Mouse (Mus musculus): ENCODE measurements around the gene Hk1. TPM values are rescaled to one million over a fixed set of nuclear protein-coding genes. Genes with fewer than 3 reads are reported as not detected.

Hk1 gene
- polyA plus RNA-seq, 1 experiment from 2014 or later, result 39.5 TPM

DNA sequence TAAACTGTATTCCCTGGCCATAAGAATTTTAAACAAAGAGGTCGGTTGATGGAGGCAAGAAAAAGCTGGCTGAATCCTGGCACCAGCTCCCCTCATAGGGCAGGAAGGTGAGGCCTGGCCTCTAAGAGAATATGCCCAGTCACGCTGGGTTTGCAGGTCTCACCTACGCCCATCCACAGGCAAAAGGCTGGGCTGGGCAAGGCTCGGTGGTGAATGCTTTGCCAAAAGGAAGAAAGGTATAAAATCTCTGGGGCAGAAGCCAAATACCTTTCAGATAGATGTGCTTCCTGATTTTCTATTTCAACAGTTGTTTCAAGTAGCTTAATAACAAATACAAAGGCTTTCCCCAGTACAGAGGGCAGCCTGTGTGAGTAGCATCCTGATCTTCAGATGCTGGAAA lies 100.0 kb downstream of the Hk1 start:
- H3K4me2 ChIP-seq, result no peak overlapping the region
- no peak overlapping the region for H3K9ac ChIP-seq
- no peaks in the 10 kb centered on the region for H3K27me3 ChIP-seq
- H3K9me3 ChIP-seq (replicated peaks), result no peaks in the 10 kb centered on the region
- no peak for ATAC-seq
- H3K4me3 ChIP-seq, result no peak overlapping the region
- 83% methylated on average over 4 of the region's 4 CpGs for WGBS
- H3K27ac ChIP-seq, result no peak overlapping the region
- no peaks in the 10 kb centered on the region for H3K4me1 ChIP-seq
- peaks cover 53% of the 10 kb centered on the region for H3K36me3 ChIP-seq (ENCODE audit: poor library complexity, severe bottlenecking)

- 60% methylated on average over 3 of the region's 3 CpGs for WGBS
- Histone ChIP-seq H3K9me3 (replicated peaks) (no peaks in the 10 kb centered on the region), H3K4me1 (no peaks in the 10 kb centered on the region), H3K4me2 (no peak overlapping the region), H3K36me3 (ENCODE audit: poor library complexity, severe bottlenecking) (peaks cover 53% of the 10 kb centered on the region), H3K27ac (no peak overlapping the region), H3K27me3 (no peaks in the 10 kb centered on the region), H3K9ac (no peak overlapping the region), H3K4me3 (no peak overlapping the region)
- no peak for ATAC-seq
Observed at GRCm38 (mm10) chr10:62279066-62279465, 100.6 kb downstream of the Hk1 start.

DNA sequence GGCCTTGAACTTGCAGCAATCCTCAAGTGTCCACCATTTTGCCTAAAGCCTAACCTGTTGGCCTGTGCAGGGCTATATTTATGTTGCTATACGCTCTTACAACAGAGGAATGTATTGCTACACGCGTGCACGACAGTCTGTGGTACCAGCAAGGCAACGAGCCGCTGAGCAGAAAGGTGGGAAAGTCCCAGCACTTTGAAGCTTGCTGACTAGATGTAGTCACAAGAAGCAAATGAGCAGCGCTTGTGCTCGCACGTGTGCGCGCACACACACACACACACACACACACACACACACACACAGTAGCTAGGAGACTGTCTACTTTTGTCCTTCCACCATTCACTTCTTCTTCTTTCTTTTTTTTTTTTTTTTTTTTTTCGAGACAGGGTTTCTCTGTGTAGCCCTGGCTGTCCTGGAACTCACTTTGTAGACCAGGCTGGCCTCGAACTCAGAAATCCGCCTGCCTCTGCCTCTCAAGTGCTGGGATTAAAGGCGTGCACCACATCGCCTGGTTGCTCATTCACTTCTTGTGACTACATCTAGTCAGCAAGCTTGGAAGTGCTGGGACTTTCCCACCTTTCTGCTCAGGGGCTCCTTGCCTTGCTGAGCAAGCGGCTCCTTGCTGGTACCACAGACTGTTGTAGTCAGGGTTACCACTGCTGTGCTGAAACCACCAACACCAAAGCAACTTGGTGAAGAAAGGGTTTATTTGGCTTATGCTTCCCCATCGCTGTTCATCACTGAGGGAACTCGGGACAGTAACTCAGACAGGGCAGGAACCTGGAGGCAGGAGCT lies 102.0 kb downstream of the Hk1 start:
- H3K9me3 ChIP-seq (replicated peaks), result no peaks in the 10 kb centered on the region
- H3K36me3 ChIP-seq (ENCODE audit: poor library complexity, severe bottlenecking), result peaks cover 50% of the 10 kb centered on the region
- no peak overlapping the region for H3K9ac ChIP-seq
- H3K4me1 ChIP-seq, result no peaks in the 10 kb centered on the region
- H3K27ac ChIP-seq, result no peak overlapping the region
- no peak overlapping the region for H3K4me2 ChIP-seq
- ATAC-seq, result no peak
- WGBS, result 93% methylated on average over 18 of the region's 19 CpGs
- no peak overlapping the region for H3K4me3 ChIP-seq
- H3K27me3 ChIP-seq, result no peaks in the 10 kb centered on the region

DNA sequence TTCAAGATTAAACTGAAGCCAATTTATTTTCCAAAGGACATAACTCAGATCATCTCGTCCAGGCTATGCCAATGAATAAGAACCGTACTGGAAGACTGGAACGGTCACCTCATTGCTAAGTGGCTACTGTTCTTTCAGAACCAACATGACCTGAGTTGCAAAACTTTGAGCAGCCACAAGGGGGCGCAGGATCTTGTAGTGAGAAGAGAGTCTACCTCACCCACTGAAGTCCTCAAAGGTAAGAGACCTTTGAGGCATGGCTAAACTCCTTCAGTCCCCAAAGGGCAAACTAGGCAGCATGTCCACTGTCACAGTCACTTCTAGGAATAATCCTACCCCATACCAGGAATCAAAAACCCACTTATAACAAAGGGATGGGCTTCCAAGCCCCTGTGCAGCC lies 104.5 kb downstream of the Hk1 start:
- no peak overlapping the region for H3K4me2 ChIP-seq
- no peak overlapping the region for H3K4me3 ChIP-seq
- H3K27ac ChIP-seq, result no peak overlapping the region
- H3K9me3 ChIP-seq (replicated peaks), result no peaks in the 10 kb centered on the region
- H3K9ac ChIP-seq, result no peak overlapping the region
- no peak for ATAC-seq
- peaks cover 40% of the 10 kb centered on the region for H3K36me3 ChIP-seq (ENCODE audit: poor library complexity, severe bottlenecking)
- WGBS, result 38% methylated on average over 4 of the region's 4 CpGs
- no peaks in the 10 kb centered on the region for H3K4me1 ChIP-seq
- no peaks in the 10 kb centered on the region for H3K27me3 ChIP-seq

GRCm38 (mm10) chr10:62269278-62269677 lies 110.4 kb downstream of the Hk1 start:
- Histone ChIP-seq H3K27me3 (no peaks in the 10 kb centered on the region), H3K4me1 (no peaks in the 10 kb centered on the region), H3K4me2 (no peak overlapping the region), H3K4me3 (no peak overlapping the region), H3K36me3 (ENCODE audit: poor library complexity, severe bottlenecking) (peaks cover 40% of the 10 kb centered on the region), H3K9ac (no peak overlapping the region), H3K9me3 (replicated peaks) (no peaks in the 10 kb centered on the region), H3K27ac (no peak overlapping the region)
- no peak for ATAC-seq
- WGBS, result 81% methylated on average over 16 of the region's 16 CpGs

DNA sequence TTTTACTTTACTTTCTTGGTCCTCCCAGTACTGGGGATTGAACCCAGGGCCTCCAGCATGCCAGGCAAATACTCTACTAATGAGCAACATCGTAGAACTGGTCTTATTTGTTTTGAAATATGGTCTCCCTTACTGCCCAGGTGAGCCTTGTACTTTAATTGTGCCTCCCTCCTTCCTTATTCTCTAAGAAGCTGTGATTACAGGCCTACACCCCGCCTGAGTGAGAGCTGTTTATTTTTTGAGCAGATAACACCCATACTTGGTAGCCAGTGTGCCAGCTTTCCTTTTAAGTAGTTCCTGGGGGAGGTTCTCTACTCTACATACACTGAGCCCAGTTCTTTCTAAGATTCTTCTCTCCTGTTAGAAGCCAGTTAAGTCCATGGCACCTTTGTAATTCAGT lies 115.4 kb downstream of the Hk1 start:
- 85% methylated on average over 2 of the region's 2 CpGs for WGBS

GRCm38 (mm10) chr10:62261115-62261886 lies 118.4 kb downstream of the Hk1 start:
- Histone ChIP-seq H3K9ac (no peak overlapping the region), H3K27ac (no peak overlapping the region), H3K4me3 (no peak overlapping the region), H3K4me1 (no peaks in the 10 kb centered on the region), H3K4me2 (no peak overlapping the region), H3K36me3 (ENCODE audit: poor library complexity, severe bottlenecking) (no peaks in the 10 kb centered on the region), H3K9me3 (replicated peaks) (no peaks in the 10 kb centered on the region), H3K27me3 (no peaks in the 10 kb centered on the region)
- ATAC-seq, result peak; percentile 72; the same call in 1 of the 2 replicates
- WGBS, result 19% methylated on average over 18 of the region's 18 CpGs

More for the DNA sequence above, 115.4 kb downstream of the Hk1 start:
- H3K36me3 ChIP-seq (ENCODE audit: poor library complexity, severe bottlenecking), result peaks cover 9% of the 10 kb centered on the region
- no peak overlapping the region for H3K27ac ChIP-seq
- H3K4me1 ChIP-seq, result no peaks in the 10 kb centered on the region
- ATAC-seq, result no peak
- H3K9me3 ChIP-seq (replicated peaks), result no peaks in the 10 kb centered on the region
- H3K4me3 ChIP-seq, result no peak overlapping the region
- H3K9ac ChIP-seq, result no peak overlapping the region
- no peaks in the 10 kb centered on the region for H3K27me3 ChIP-seq
- H3K4me2 ChIP-seq, result no peak overlapping the region

DNA sequence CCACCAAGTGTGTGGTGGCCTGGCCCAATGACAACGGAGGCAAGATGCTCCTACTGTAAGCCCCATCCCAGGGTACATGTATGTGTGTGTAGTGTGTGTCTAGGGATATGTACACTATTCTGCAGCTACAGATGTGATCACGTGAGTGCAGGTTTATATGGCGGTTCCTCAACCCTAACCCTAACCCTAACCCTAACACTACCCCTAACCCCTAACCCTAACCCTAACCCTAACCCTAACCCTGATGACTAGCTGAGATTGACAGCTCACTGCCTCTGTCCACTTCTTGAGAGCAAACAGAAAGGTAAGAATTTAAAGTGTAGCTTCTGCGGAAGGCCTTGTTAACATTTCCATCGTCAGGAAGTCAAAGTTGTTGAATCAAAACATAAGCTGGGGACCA lies 121.4 kb downstream of the Hk1 start:
- Histone ChIP-seq H3K4me3 (no peak overlapping the region), H3K4me1 (no peaks in the 10 kb centered on the region), H3K9ac (no peak overlapping the region), H3K9me3 (replicated peaks) (no peaks in the 10 kb centered on the region), H3K4me2 (no peak overlapping the region), H3K36me3 (ENCODE audit: poor library complexity, severe bottlenecking) (no peaks in the 10 kb centered on the region), H3K27ac (no peak overlapping the region), H3K27me3 (no peaks in the 10 kb centered on the region)
- 91% methylated on average over 5 of the region's 5 CpGs for WGBS
- no peak for ATAC-seq

- ATAC-seq, result no peak
- no peak overlapping the region for H3K4me3 ChIP-seq
- no peaks in the 10 kb centered on the region for H3K36me3 ChIP-seq (ENCODE audit: poor library complexity, severe bottlenecking)
- H3K27ac ChIP-seq, result no peak overlapping the region
- no peaks in the 10 kb centered on the region for H3K27me3 ChIP-seq
- no peaks in the 10 kb centered on the region for H3K9me3 ChIP-seq (replicated peaks)
- H3K9ac ChIP-seq, result no peak overlapping the region
- 90% methylated on average over 27 of the region's 27 CpGs for WGBS
- no peaks in the 10 kb centered on the region for H3K4me1 ChIP-seq
- no peak overlapping the region for H3K4me2 ChIP-seq
Observed at GRCm38 (mm10) chr10:62252496-62253235, 127.0 kb downstream of the Hk1 start.

DNA sequence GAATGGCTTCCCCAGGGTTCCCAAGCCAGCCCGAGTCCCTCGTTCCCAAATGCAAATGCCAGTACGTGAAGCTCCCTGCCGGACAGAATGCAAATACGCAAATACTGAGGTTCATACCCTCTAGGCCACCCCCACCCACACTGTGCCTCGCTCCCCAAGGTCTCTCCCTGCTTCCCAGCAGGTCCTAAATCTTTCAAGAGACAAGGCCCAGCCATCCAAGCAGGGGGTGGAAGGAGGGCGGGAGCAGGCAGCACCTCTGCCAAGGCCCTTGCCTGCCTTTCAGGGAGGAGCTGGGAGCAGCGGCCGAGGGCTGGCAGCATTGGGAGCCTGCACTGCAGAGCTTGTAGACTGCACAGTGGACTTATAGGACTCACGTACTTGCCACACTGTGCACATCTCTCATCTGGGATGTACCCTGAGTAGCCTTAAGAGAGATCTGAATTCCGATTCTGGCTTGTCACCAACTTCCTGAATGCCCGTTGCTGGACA lies 127.7 kb downstream of the Hk1 start, which contains the start of gene Tacr2:
Tacr2 (plus strand) TSS at position 439 of the 489 bp plus-strand sequence.
- 57% methylated on average over 12 of the region's 12 CpGs for WGBS
- no peak within 1 kb of the TSS for H3K4me2 ChIP-seq
- no peak within 1 kb of the TSS for H3K4me3 ChIP-seq
- H3K27ac ChIP-seq, result no peak within 1 kb of the TSS
- H3K27me3 ChIP-seq, result no peaks in the 10 kb centered on the region
- no peak for ATAC-seq
- H3K4me1 ChIP-seq, result no peaks in the 10 kb centered on the region
- no peak within 1 kb of the TSS for H3K9ac ChIP-seq
- H3K9me3 ChIP-seq (replicated peaks), result no peaks in the 10 kb centered on the region
- H3K36me3 ChIP-seq (ENCODE audit: poor library complexity, severe bottlenecking), result no peaks in the 10 kb centered on the region

DNA sequence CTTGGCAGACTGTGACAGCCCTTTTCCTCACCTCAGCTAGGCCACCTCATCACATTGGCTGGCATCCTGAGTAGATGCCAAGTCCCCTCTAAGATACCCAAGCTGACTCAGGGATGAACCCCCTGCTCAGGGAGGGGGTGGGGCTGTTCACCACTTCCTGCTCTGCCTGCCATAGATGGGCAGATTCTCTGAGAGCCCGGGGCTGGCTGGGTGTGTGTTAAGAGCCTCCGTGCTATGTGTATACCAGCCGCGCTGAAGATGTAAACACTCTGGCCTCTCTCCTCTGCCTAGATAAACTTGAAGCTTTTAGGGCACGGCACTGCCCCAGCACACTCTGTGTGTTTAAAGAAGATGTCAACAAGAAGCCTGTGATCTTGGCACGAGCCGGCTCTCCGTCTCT lies 131.9 kb downstream of the Hk1 start:
- H3K9ac ChIP-seq, result no peak overlapping the region
- no peaks in the 10 kb centered on the region for H3K9me3 ChIP-seq (replicated peaks)
- H3K27me3 ChIP-seq, result no peaks in the 10 kb centered on the region
- H3K27ac ChIP-seq, result no peak overlapping the region
- H3K36me3 ChIP-seq (ENCODE audit: poor library complexity, severe bottlenecking), result no peaks in the 10 kb centered on the region
- 73% methylated on average over 8 of the region's 8 CpGs for WGBS
- H3K4me1 ChIP-seq, result no peaks in the 10 kb centered on the region
- no peak overlapping the region for H3K4me2 ChIP-seq
- no peak overlapping the region for H3K4me3 ChIP-seq
- ATAC-seq, result no peak

DNA sequence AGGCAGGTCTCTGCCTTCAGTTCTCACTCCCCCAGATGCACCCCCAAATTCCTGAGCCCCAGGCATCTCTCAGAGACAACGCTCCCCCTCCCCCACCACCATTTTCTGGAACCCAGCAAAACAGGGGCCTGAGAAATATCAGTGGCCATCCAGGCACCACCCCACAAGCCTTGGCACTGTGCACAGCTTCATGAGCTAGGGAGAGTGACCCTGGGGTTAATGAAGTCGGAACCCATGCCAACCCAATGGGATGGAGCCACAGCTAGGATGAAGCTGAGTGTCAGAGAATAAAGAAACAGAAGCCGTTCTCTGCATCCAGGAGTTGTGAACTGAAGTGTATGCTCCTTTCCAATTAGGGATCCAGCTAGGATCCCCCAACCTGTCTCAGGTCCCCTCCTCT lies 132.6 kb downstream of the Hk1 start:
- H3K4me3 ChIP-seq, result no peak overlapping the region
- H3K27me3 ChIP-seq, result no peaks in the 10 kb centered on the region
- H3K9me3 ChIP-seq (replicated peaks), result no peaks in the 10 kb centered on the region
- no peaks in the 10 kb centered on the region for H3K36me3 ChIP-seq (ENCODE audit: poor library complexity, severe bottlenecking)
- no peak overlapping the region for H3K27ac ChIP-seq
- no peak overlapping the region for H3K4me2 ChIP-seq
- H3K4me1 ChIP-seq, result no peaks in the 10 kb centered on the region
- 74% methylated on average over 3 of the region's 3 CpGs for WGBS
- ATAC-seq, result no peak
- H3K9ac ChIP-seq, result no peak overlapping the region

All from forebrain, embryonic 13.5 days (tissue).